Mouse (Mus musculus): ENCODE results near the gene Sfrp4.

- TF ChIP-seq POLR2A (IDR thresholded peaks at IDR 0.05; ENCODE audit: control insufficient read depth, low read depth, low read length): no peak
- no peak for TF ChIP-seq CTCF (IDR thresholded peaks at IDR 0.05; ENCODE audit: control insufficient read depth, insufficient read depth, insufficient replicate concordance, low read depth, low read length)
These were observed 1.9 kb downstream of the Sfrp4 start for GRCm38 (mm10) chr13:19624632-19625320.

All from testis, adult 2 months (tissue).